Mouse (Mus musculus) G1E (cell line): ENCODE results near the gene Nr1d2. TPM values are rescaled to one million over a fixed set of nuclear protein-coding genes. Genes with fewer than 3 reads are reported as not detected.
A peak's percentile ranks its signal among the peaks of the same experiment; 100 is the strongest.
"Not testable (repeated sequence)": the region's sequence is repeated elsewhere in the genome, so short reads cannot be mapped to it uniquely, and the experiment has no call there.

Experiments
- ATAC-seq: 2 replicates; pipeline ENCODE4 v1.8.0; 2016; ENCODE audit warnings: mild to moderate bottlenecking; ENCODE audit not compliant: insufficient number of reproducible peaks, poor library complexity, low FRiP score, severe bottlenecking; ENCODE audit errors: extremely low read depth
- DNase-seq: peaks from one replicate; pipeline ENCODE4 v3.0.0; 2012; ENCODE audit warnings: low spot score
- H3K27me3 ChIP-seq: 2 replicates; pipeline ENCODE4 v1.6.1; 2012; ENCODE audit warnings: mild to moderate bottlenecking, low read length, inconsistent platforms; ENCODE audit not compliant: insufficient read depth
- H3K36me3 ChIP-seq: replicated peaks from 2 replicates; pipeline ENCODE3; 2012; ENCODE audit warnings: mild to moderate bottlenecking, inconsistent platforms
- H3K4me1 ChIP-seq: 2 replicates; pipeline ENCODE4 v1.6.1; 2012; ENCODE audit warnings: low read depth, low read length, inconsistent platforms, mixed read lengths; ENCODE audit not compliant: insufficient read depth
- H3K4me3 ChIP-seq: 2 replicates; pipeline ENCODE4 v1.5.1; 2012; ENCODE audit warnings: low read depth, mild to moderate bottlenecking, inconsistent platforms, low read length, moderate library complexity, mixed read lengths
- H3K9me3 ChIP-seq: replicated peaks from 2 replicates; pipeline ENCODE4 v1.6.1; 2012; ENCODE audit warnings: inconsistent platforms
- CTCF ChIP-seq: IDR thresholded peaks from 2 replicates; pipeline ENCODE4 v1.5.1; 2012; ENCODE audit warnings: low read depth, low read length, inconsistent platforms, mixed read lengths
- GATA1 ChIP-seq: IDR thresholded peaks from 2 replicates; pipeline ENCODE4 v1.6.1; 2012; ENCODE audit warnings: borderline replicate concordance, low read length, inconsistent platforms, mixed read lengths
- GATA2 ChIP-seq: IDR thresholded peaks from 2 replicates; pipeline ENCODE4 v1.6.1; 2012; ENCODE audit warnings: low read depth, low read length, inconsistent platforms, borderline replicate concordance
- POLR2AphosphoS5 ChIP-seq: IDR thresholded peaks from 2 replicates; pipeline ENCODE4 v1.6.1; 2012; ENCODE audit warnings: low read depth, low read length, inconsistent platforms; ENCODE audit not compliant: insufficient replicate concordance
- TAL1 ChIP-seq: conservative IDR thresholded peaks from 2 replicates; pipeline ENCODE4 v1.6.1; 2012; ENCODE audit warnings: low read depth, low read length, inconsistent platforms, mixed read lengths
- polyA plus RNA-seq: library from polyadenylated mRNA; stranded (reverse); fragments of >175 nt; gene quantifications from 2 replicates; pipeline ENCODE4 v1.2.3, GENCODE M21; 2012
- total RNA-seq, 2 experiments: library from RNA; stranded (forward) in 1 of 2; stranded (reverse) in 1 of 2; fragments of 200-1000 nt in 1 of 2; fragments of >200 nt in 1 of 2; fragmentation: Nextera tagmentation in 1 of 2; gene quantifications; 2 replicates each; pipeline ENCODE4 v1.2.3; 2014 to 2017

The Nr1d2 gene
- total and polyA plus RNA-seq, 3 experiments: 1.1 to 6.9 (median 4.1) TPM

- no peaks in the 10 kb centered on the region for H3K36me3 ChIP-seq
- no peak overlapping the region for H3K4me3 ChIP-seq
- no peaks in the 10 kb centered on the region for H3K4me1 ChIP-seq
- H3K27me3 ChIP-seq: no peaks in the 10 kb centered on the region
- no peak for ATAC-seq
- H3K9me3 ChIP-seq: no peaks in the 10 kb centered on the region
- TF ChIP-seq GATA2 (no peak), GATA1 (no peak), CTCF (no peak), TAL1 (no peak), POLR2AphosphoS5 (no peak)
- no peak for DNase-seq
These were observed 21.8 kb downstream of the Nr1d2 start for GRCm38 (mm10) chr14:18217158-18217557.

GRCm38 (mm10) chr14:18216428-18216827 is 22.5 kb downstream of the Nr1d2 start:
- ATAC-seq (no peak), DNase-seq (no peak)
- Histone ChIP-seq H3K27me3 (no peaks in the 10 kb centered on the region), H3K4me3 (no peak overlapping the region), H3K4me1 (no peaks in the 10 kb centered on the region), H3K9me3 (no peaks in the 10 kb centered on the region), H3K36me3 (no peaks in the 10 kb centered on the region)
- no peak for TF ChIP-seq TAL1
- no peak for TF ChIP-seq GATA1
- no peak for TF ChIP-seq POLR2AphosphoS5
- TF ChIP-seq GATA2: no peak
- TF ChIP-seq CTCF: no peak

GRCm38 (mm10) chr14:18210795-18211194 is 28.1 kb downstream of the Nr1d2 start:
- no peaks in the 10 kb centered on the region for H3K27me3 ChIP-seq
- no peak for DNase-seq
- H3K4me1 ChIP-seq: no peaks in the 10 kb centered on the region
- no peak for ATAC-seq
- H3K4me3 ChIP-seq: no peak overlapping the region
- TF ChIP-seq GATA1 (no peak), TAL1 (no peak), CTCF (no peak), POLR2AphosphoS5 (no peak), GATA2 (no peak)
- H3K36me3 ChIP-seq: no peaks in the 10 kb centered on the region
- no peaks in the 10 kb centered on the region for H3K9me3 ChIP-seq

- not testable (repeated sequence) for H3K4me1 ChIP-seq, H3K36me3 ChIP-seq, DNase-seq, ATAC-seq, H3K4me3 ChIP-seq, H3K9me3 ChIP-seq, H3K27me3 ChIP-seq
These were observed 34.6 kb downstream of the Nr1d2 start for GRCm38 (mm10) chr14:18204315-18204714.

- Histone ChIP-seq H3K4me3 (no peak overlapping the region), H3K9me3 (no peaks in the 10 kb centered on the region), H3K27me3 (peaks cover 9% of the 10 kb centered on the region; the same call in 1 of the 2 replicates), H3K4me1 (no peaks in the 10 kb centered on the region), H3K36me3 (no peaks in the 10 kb centered on the region)
- no peak for DNase-seq
- no peak for ATAC-seq
- TF ChIP-seq GATA2 (no peak), CTCF (no peak), TAL1 (no peak), POLR2AphosphoS5 (no peak), GATA1 (no peak)
These were observed 37.5 kb downstream of the Nr1d2 start for GRCm38 (mm10) chr14:18201413-18201812.

- peaks cover 11% of the 10 kb centered on the region for H3K4me1 ChIP-seq
- no peaks in the 10 kb centered on the region for H3K36me3 ChIP-seq
- DNase-seq (peak; percentile 26), ATAC-seq (peak; percentile 28; the same call in 1 of the 2 replicates)
- H3K27me3 ChIP-seq: 0 out of 2 replicates have a peak, but pooled peaks cover 2% of the 10 kb centered on the region
- peak overlapping the region; percentile 55; the same call in 1 of the 2 replicates for H3K4me3 ChIP-seq
- no peaks in the 10 kb centered on the region for H3K9me3 ChIP-seq
- TF ChIP-seq GATA1 (no peak), TAL1 (no peak), CTCF (peak; percentile 64), POLR2AphosphoS5 (no peak)
These were observed 52.0 kb downstream of the Nr1d2 start for GRCm38 (mm10) chr14:18186883-18187417.

GRCm38 (mm10) chr14:18177531-18177930 is 61.4 kb downstream of the Nr1d2 start:
- H3K4me3 ChIP-seq, H3K27me3 ChIP-seq, ATAC-seq, H3K4me1 ChIP-seq, DNase-seq, H3K36me3 ChIP-seq, H3K9me3 ChIP-seq: not testable (repeated sequence)
